Mouse (Mus musculus): ENCODE measurements at regions not wholly inside any gene's neighbourhood (a gene's known extent, or its start where the extent isn't known, plus 50 kb on each side); places are given as distances from the start of the nearest gene placed in this dataset.

GRCm38 (mm10) chr13:16341727-16342126 is 330.1 kb downstream of the Inhba start:
- H3K4me3 ChIP-seq, result no peak overlapping the region
- no peak overlapping the region for H3K27ac ChIP-seq
- no peak for DNase-seq (ENCODE audit: low spot score in 2 of 2)
- TF ChIP-seq CTCF (conservative IDR thresholded peaks at IDR 0.05), result no peak

DNA sequence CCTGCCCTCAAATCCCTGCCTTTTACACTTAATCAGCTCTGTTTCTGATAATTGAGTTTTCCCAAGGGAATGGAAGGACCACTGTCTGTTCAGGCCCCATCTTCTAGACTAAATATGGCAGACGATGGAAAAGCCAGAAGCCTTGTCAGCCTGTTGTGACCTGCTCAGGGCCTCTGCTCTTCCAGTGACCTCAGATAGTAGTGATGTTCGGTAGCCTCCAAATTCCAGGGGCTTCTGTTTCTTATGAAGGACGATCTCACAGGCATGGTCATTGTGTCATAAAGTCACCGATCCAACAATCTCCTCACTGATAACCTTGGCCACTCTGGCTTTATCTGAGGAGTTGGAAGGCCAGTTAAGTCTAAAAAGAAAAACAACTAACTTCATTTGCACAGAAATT is 330.5 kb downstream of the Inhba start:
- H3K27ac ChIP-seq, result no peak overlapping the region
- DNase-seq (ENCODE audit: low spot score in 2 of 2), result no peak
- no peak for TF ChIP-seq CTCF (conservative IDR thresholded peaks at IDR 0.05)
- H3K4me3 ChIP-seq, result no peak overlapping the region

DNA sequence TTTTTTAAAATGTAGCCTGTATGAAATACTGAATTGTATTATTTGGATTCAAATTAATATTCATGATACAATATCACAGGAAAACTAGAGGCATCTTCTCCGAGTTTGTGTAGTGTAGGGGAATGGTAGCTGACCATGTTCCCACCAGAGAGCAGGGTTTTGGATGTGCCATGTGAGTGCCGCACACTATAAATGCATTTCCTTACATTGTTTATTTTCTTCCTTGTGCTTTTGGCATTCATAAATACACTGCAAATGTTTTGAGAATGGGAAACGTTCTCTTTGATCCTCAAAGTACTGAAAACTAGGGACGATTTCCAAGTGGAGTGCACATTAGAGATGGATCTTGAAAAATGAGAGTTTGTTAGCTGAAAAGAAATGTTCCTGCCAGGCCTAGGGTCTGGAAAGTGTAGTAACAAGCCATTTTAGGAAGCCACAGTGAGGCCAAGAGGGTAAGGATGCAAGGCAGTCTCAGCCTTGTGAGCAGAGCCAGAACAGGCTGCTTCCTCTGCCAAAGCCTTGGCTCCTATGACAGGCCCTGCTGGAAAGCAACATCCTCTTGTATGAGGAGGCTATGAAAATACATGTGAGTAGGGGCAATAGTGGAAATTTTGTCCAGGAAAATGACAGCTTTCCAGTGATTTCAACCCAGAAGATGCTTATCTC is 331.8 kb downstream of the Inhba start:
- no peak for TF ChIP-seq CTCF (conservative IDR thresholded peaks at IDR 0.05)
- no peak for DNase-seq (ENCODE audit: low spot score in 2 of 2)
- no peak overlapping the region for H3K27ac ChIP-seq
- no peak overlapping the region for H3K4me3 ChIP-seq

GRCm38 (mm10) chr13:16349353-16349752 is 337.7 kb downstream of the Inhba start:
- TF ChIP-seq CTCF (conservative IDR thresholded peaks at IDR 0.05), result no peak
- Histone ChIP-seq H3K4me3 (no peak overlapping the region), H3K27ac (no peak overlapping the region; the same call in 1 of the 2 replicates)
- no peak for DNase-seq (ENCODE audit: low spot score in 2 of 2)

DNA sequence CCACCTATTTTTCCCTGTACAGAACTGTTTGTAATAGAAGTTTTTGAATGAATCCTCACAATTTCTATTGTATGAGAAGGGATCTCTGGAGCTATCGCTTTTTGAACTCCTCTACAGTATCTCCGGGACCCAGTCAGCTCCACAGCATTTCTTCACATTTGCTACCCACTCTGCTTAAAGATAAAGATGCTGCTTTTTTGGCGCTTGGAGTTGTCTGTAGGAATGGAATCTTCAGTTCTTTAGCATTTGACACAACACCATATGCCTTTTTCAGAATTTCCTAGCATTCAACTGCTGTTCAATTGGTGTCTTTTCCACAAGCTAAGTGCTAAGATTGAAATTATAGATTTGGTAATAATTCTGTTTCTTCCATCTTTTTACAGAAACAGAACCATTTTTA is 338.4 kb downstream of the Inhba start:
- H3K27ac ChIP-seq, result no peak overlapping the region; the same call in 1 of the 2 replicates
- no peak for TF ChIP-seq CTCF (conservative IDR thresholded peaks at IDR 0.05)
- peak in 1 of 2 experiments; percentile 27 for DNase-seq (ENCODE audit: low spot score in 2 of 2)
- no peak overlapping the region for H3K4me3 ChIP-seq

DNA sequence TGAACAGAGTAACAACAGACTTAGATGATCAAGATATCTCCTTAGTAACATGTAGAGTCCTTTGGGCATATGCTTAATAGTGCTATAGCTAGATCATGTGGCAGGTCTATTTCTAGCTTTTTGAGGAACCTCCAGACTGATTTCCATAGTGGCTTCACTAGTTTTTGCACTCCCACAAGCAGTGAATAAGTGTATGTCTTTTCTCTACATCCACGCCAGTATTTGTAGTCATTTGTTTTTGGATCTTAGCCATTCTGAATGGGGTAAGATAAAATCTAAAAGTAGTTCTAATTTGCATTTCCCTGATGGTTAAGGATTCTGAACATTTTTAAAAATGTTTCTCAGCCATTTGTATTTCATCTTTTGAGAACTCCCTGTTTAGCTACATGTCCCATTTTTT is 343.7 kb downstream of the Inhba start:
- no peak for DNase-seq (ENCODE audit: low spot score in 2 of 2)
- Histone ChIP-seq H3K27ac (no peak overlapping the region), H3K4me3 (no peak overlapping the region)
- no peak for TF ChIP-seq CTCF (conservative IDR thresholded peaks at IDR 0.05)

- Histone ChIP-seq H3K4me3 (no peak overlapping the region), H3K27ac (no peak overlapping the region)
- no peak for TF ChIP-seq CTCF (conservative IDR thresholded peaks at IDR 0.05)
- DNase-seq (ENCODE audit: low spot score in 2 of 2), result no peak
Measured at GRCm38 (mm10) chr13:16379492-16379891, 367.8 kb downstream of the Inhba start.

GRCm38 (mm10) chr13:16379949-16380348 is 368.3 kb downstream of the Inhba start:
- no peak for DNase-seq (ENCODE audit: low spot score in 2 of 2)
- TF ChIP-seq CTCF (conservative IDR thresholded peaks at IDR 0.05), result no peak
- no peak overlapping the region for H3K27ac ChIP-seq
- H3K4me3 ChIP-seq, result no peak overlapping the region

DNA sequence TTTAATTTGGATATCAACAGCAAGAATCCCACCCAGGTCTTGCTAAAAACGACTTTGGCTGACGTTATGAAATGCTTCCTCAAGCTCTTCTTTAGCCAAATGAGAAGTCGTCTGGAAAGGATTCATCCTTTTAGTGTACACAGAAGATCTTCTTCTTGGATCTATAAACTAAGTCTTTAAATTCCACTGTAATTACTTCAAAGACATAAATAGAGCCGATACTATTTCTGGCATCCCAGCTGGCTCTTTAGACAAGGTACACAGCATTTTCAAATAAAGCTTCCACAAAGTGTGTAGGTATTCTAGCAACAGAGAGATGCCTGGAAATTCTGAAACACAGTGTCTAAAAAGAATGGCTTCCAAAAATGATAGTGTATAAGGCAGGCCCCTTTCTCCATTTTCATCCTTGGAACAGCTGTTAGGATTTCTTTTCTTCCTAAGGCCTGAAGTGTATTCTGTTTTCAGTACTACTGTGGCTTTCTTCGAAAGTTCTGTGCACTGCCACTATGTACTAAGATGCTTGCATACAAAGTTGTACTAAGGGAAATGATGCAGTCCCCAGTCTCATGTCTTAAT is 371.4 kb downstream of the Inhba start:
- Histone ChIP-seq H3K4me3 (no peak overlapping the region), H3K27ac (no peak overlapping the region)
- no peak for TF ChIP-seq CTCF (conservative IDR thresholded peaks at IDR 0.05)
- DNase-seq (ENCODE audit: low spot score in 2 of 2), result no peak

DNA sequence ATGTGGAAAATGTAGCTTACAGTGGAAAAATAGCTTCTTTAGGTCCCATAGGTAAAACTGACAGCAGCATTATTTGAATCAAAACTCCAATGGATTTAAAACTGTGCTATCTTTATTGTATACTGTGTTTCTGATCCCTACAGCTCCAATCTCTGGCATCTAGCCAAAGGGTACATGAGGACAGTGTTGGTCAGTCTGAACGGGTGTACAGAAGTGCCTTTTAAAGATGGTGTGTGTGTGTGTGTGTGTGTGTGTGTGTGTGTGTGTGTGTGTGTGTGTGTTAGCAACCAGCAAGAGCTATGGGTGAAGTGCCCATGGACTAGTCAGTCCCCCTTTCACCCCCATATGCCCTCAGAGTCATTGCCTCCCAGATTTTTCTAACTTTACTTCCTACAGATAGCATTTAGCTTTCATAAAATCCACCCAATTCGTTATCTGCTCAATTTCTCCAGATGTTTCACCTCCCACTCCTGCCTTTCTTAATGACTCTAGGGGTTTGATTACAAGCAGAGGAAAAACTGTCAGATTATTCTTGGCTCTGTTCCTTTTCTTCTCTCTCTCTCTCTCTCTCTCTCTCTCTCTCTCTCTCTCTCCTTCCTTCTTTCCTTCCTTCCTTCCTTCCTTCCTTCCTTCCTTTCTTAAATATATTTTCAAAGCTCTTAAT is 404.8 kb downstream of the Inhba start:
- no peak overlapping the region for H3K4me3 ChIP-seq
- no peak for TF ChIP-seq CTCF (conservative IDR thresholded peaks at IDR 0.05)
- H3K27ac ChIP-seq, result no peak overlapping the region
- DNase-seq (ENCODE audit: low spot score in 2 of 2), result no peak

- no peak overlapping the region for H3K27ac ChIP-seq
- DNase-seq (ENCODE audit: low spot score in 2 of 2), result no peak
- no peak overlapping the region for H3K4me3 ChIP-seq
- no peak for TF ChIP-seq CTCF (conservative IDR thresholded peaks at IDR 0.05)
Measured at GRCm38 (mm10) chr13:16424147-16424546, 412.5 kb downstream of the Inhba start.

DNA sequence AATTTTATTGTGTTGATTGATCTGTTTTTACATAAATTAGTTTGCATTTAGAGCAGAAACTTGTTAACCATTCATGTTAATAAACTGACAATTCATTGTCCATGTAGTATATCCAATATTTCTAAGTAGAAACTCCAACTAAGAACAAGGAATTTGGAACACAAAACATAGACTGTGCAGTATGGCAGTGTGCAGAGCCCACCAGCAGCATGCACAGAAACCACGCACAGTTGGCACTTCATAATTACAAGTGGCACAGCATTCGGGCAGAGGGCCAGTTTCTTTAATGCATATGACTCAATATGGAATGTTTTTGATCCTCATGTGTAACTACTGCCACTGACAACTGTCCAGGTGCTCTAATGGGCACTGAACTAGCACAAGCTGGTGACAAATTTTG is 423.8 kb downstream of the Inhba start:
- Histone ChIP-seq H3K4me3 (no peak overlapping the region), H3K27ac (no peak overlapping the region)
- no peak for TF ChIP-seq CTCF (conservative IDR thresholded peaks at IDR 0.05)
- DNase-seq (ENCODE audit: low spot score in 2 of 2), result no peak

DNA sequence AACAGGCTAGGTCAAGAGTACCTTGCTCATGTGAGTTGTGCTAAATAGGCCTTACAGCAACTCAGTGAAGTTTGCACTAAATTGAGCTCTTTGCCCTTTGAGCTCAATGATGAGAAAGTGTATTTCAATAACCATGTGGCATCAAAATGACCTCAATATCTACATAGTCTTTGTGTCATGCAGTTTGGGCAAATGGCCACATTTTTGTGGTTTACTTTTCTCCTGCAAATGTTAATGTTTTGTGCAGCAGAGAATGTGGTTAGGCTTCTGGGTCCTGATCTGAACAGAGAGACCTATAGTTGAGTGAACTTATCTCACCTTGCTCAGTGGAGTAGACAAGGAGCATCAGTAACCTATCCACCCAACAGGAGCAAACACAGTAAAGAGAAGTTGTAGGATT is 441.6 kb downstream of the Inhba start:
- no peak for DNase-seq (ENCODE audit: low spot score in 2 of 2)
- no peak overlapping the region for H3K27ac ChIP-seq
- no peak for TF ChIP-seq CTCF (conservative IDR thresholded peaks at IDR 0.05)
- no peak overlapping the region for H3K4me3 ChIP-seq

- no peak overlapping the region for H3K27ac ChIP-seq
- TF ChIP-seq CTCF (conservative IDR thresholded peaks at IDR 0.05), result no peak
- DNase-seq (ENCODE audit: low spot score in 2 of 2), result no peak
- no peak overlapping the region for H3K4me3 ChIP-seq
Measured at GRCm38 (mm10) chr13:16459743-16460142, 448.1 kb downstream of the Inhba start.
